Mouse (Mus musculus) embryonic fibroblast, embryonic 13.5 days (primary cell): ENCODE results near the gene Gm28539.

Experiments
- CTCF ChIP-seq: IDR thresholded peaks from 2 replicates; pipeline ENCODE4 v1.5.1; 2011; ENCODE audit warnings: mild to moderate bottlenecking, control low read depth, low read length, moderate library complexity, borderline replicate concordance; ENCODE audit not compliant: insufficient read depth
- POLR2A ChIP-seq: IDR thresholded peaks from 2 replicates; pipeline ENCODE4 v1.6.1; 2011; ENCODE audit warnings: low read depth, mild to moderate bottlenecking, control low read depth, low read length, moderate library complexity

GRCm38 (mm10) chr16:18828630-18829029 lies 7.8 kb upstream of the Gm28539 start:
- TF ChIP-seq CTCF (no peak), POLR2A (no peak)
